14 mouse cellular contexts compared by ENCODE assay signal in genomic region chr2:167519606-167520252, GRCm38 (mm10). TPM values are rescaled to one million over a fixed set of nuclear protein-coding genes. Genes with fewer than 3 reads are reported as not detected.
DNase-seq lines count a peak whose midpoint lies in the region; ATAC-seq and TF ChIP-seq lines count a peak whose summit lies in the region.
"Had no signal": no experiment of that assay in that cellular context is flagged by ENCODE, and none has a peak within 500 bp of the region (broad histone marks: within the 10 kb centered on the region; RNA-seq: fewer than 3 reads in every experiment).

No protein-coding gene starts in this region.

- ATAC-seq in lung, embryonic 14.5 days (ENCODE audit: insufficient read depth) = no peak
- peak; percentile 63 for ATAC-seq in erythroid progenitor cell, adult 5-6 weeks (replicated peaks; ENCODE audit: low FRiP score, poor library complexity, severe bottlenecking)
- ATAC-seq: forebrain, embryonic 13.5 days had no signal

- intact Hi-C loops in gastrocnemius, adult 2 months (cut with DNase I) = no loop called here

- H3K9ac ChIP-seq in lung, embryonic 14.5 days = no peak overlapping the region
- no peak overlapping the region for H3K9ac ChIP-seq in CH12.LX (ENCODE audit: insufficient read depth, low read depth)
- H3K9ac ChIP-seq: forebrain, embryonic 13.5 days; hindbrain, embryonic 13.5 days; limb, embryonic 12.5 days had no signal

- H3K27me3 ChIP-seq in lung, embryonic 14.5 days (ENCODE audit: insufficient read depth, low read length) = no peaks in the 10 kb centered on the region
- no peaks in the 10 kb centered on the region for H3K27me3 ChIP-seq in CH12.LX (replicated peaks)
- H3K27me3 ChIP-seq: forebrain, embryonic 13.5 days; hindbrain, embryonic 13.5 days; limb, embryonic 12.5 days had no signal

- in situ Hi-C loops in CH12.LX (cut with MboI; ENCODE audit: low pct_ligation_motif_present, low pct_unique_long_range_greater_than_20kb, low sequenced_read_pairs) = no loop called here

- dilution Hi-C loops in CH12.LX (cut with MboI; ENCODE audit: extremely low pct_ligation_motif_present, extremely low pct_unique_long_range_greater_than_20kb, low sequenced_read_pairs) = no loop called here

- no peak overlapping the region for H3K27ac ChIP-seq in gastrocnemius, adult 2 months
- H3K27ac ChIP-seq in lung, embryonic 14.5 days (ENCODE audit: low read depth) = no peak overlapping the region
- no peak overlapping the region for H3K27ac ChIP-seq in CH12.LX (ENCODE audit: insufficient read depth, low read depth)
- H3K27ac ChIP-seq: forebrain, embryonic 13.5 days; hindbrain, embryonic 13.5 days; limb, embryonic 12.5 days had no signal

- H3K79me2 ChIP-seq in CH12.LX (replicated peaks; ENCODE audit: control insufficient read depth, extremely low read depth, insufficient read depth, poor library complexity, severe bottlenecking) = no peaks in the 10 kb centered on the region

- peak; percentile 20 for TF ChIP-seq RAD21 in CH12.LX (IDR thresholded peaks at IDR 0.05; ENCODE audit: low read depth, low read length)

- TF ChIP-seq POLR2A in lung, adult 2 months (IDR thresholded peaks at IDR 0.05; ENCODE audit: borderline replicate concordance, extremely low read depth, low read depth, low read length) = no peak
- no peak for TF ChIP-seq POLR2A in CH12.LX (IDR thresholded peaks at IDR 0.05; ENCODE audit: low read depth, low read length)

- H3K4me3 ChIP-seq in gastrocnemius, adult 2 months = no peak overlapping the region
- no peak overlapping the region for H3K4me3 ChIP-seq in lung, embryonic 14.5 days (ENCODE audit: low read depth, low read length)
- no peak overlapping the region for H3K4me3 ChIP-seq in lung, adult 2 months (replicated peaks; ENCODE audit: extremely low read depth, low read depth, low read length)
- H3K4me3 ChIP-seq in CH12.LX (replicated peaks in 1 of 3; ENCODE audit: low read depth in 2 of 3, low read length in 2 of 3, poor library complexity in 1 of 3) = no peak overlapping the region
- H3K4me3 ChIP-seq: forebrain, embryonic 13.5 days; hindbrain, embryonic 13.5 days; limb, embryonic 12.5 days had no signal

- no peak for TF ChIP-seq EP300 in CH12.LX (IDR thresholded peaks at IDR 0.05; ENCODE audit: low read length)

- peak; percentile 11 for DNase-seq in gastrocnemius, adult 2 months
- no peak for DNase-seq in gastrocnemius, postnatal 4 days (ENCODE audit: low spot score in 2 of 2)
- DNase-seq in lung, embryonic 14.5 days = no peak
- DNase-seq in lung, adult 2 months = no peak
- DNase-seq in CH12.LX (ENCODE audit: extremely low read depth) = no peak
- no peak for DNase-seq in adrenal gland, adult 8-10 months
- no peak for DNase-seq in kidney, postnatal 10 days
- DNase-seq: layer of hippocampus, adult 9-11 months; right cerebral cortex, postnatal 25 days had no signal

- H3K36me3 ChIP-seq in lung, embryonic 14.5 days (ENCODE audit: insufficient read depth) = peaks cover 36% of the 10 kb centered on the region
- H3K36me3 ChIP-seq in CH12.LX (replicated peaks in 1 of 2; ENCODE audit: control insufficient read depth in 1 of 2, insufficient read depth in 1 of 2, low read length in 1 of 2) = peaks cover 35 to 49% of the 10 kb centered on the region in 2 experiments

- WGBS in lung, embryonic 14.5 days = 79% methylated on average over 5 of the region's 5 CpGs
- 83% methylated on average over 5 of the region's 5 CpGs for WGBS in lung, adult 2 months

- TF ChIP-seq CTCF in gastrocnemius, adult 2 months (IDR thresholded peaks at IDR 0.05) = peak; percentile 15; the same call in 1 of the 2 replicates
- TF ChIP-seq CTCF in lung, embryonic 14.5 days (IDR thresholded peaks at IDR 0.05; ENCODE audit: low read depth) = peak; percentile 53
- no peak for TF ChIP-seq CTCF in lung, adult 2 months (IDR thresholded peaks at IDR 0.05; ENCODE audit: insufficient read depth, low read length)
- peak; percentile 25 to 63; a peak in 2 of 4 replicates for TF ChIP-seq CTCF in CH12.LX (conservative IDR thresholded peaks at IDR 0.05 in 1 of 2, IDR thresholded peaks at IDR 0.05 in 1 of 2; ENCODE audit: low read depth in 2 of 2, low read length in 2 of 2)

- no peak overlapping the region for H3K4me2 ChIP-seq in lung, embryonic 14.5 days
- no peak overlapping the region for H3K4me2 ChIP-seq in CH12.LX (ENCODE audit: insufficient read depth, low read depth, poor library complexity, severe bottlenecking)
- H3K4me2 ChIP-seq: forebrain, embryonic 13.5 days; hindbrain, embryonic 13.5 days; limb, embryonic 12.5 days had no signal

- no peaks in the 10 kb centered on the region for H3K9me3 ChIP-seq in lung, embryonic 14.5 days (ENCODE audit: low read depth, low read length)
- H3K9me3 ChIP-seq in CH12.LX (replicated peaks; ENCODE audit: low read length) = no peaks in the 10 kb centered on the region
- H3K9me3 ChIP-seq: forebrain, embryonic 13.5 days; hindbrain, embryonic 13.5 days; limb, embryonic 12.5 days had no signal

- no peaks in the 10 kb centered on the region for H3K4me1 ChIP-seq in lung, embryonic 14.5 days (ENCODE audit: insufficient read depth)
- H3K4me1 ChIP-seq in lung, adult 2 months (ENCODE audit: control insufficient read depth, insufficient read depth, low read length) = no peaks in the 10 kb centered on the region
- peaks cover 0 to 26% of the 10 kb centered on the region in 2 experiments; a peak in 2 of 4 replicates for H3K4me1 ChIP-seq in CH12.LX (ENCODE audit: control insufficient read depth in 1 of 2, insufficient read depth in 2 of 2)
- H3K4me1 ChIP-seq: forebrain, embryonic 13.5 days; hindbrain, embryonic 13.5 days; limb, embryonic 12.5 days had no signal

TF ChIP-seq in CH12.LX, 34 proteins besides CTCF, POLR2A, EP300 and RAD21:
- TF ChIP-seq SMC3 (IDR thresholded peaks at IDR 0.05; ENCODE audit: low read depth, low read length) = peak; percentile 50
- no peak for TF ChIP-seq TBP (conservative IDR thresholded peaks at IDR 0.05; ENCODE audit: low read depth, low read length)
- no peak for TF ChIP-seq USF2 (conservative IDR thresholded peaks at IDR 0.05; ENCODE audit: low read depth, low read length)

RNA-seq across cellular contexts. Expression of gene Snai1, which starts 18.3 kb away (rescaled TPM):
- total RNA-seq in gastrocnemius, adult 2 months (2021) = 1 to 10 TPM; 1.1 to 1.2 TPM
- total RNA-seq in gastrocnemius, postnatal 4 days (2021) = 1 to 10 TPM; 6.3 to 7.0 TPM
- 152 and 162 TPM in 2 replicates for polyA plus RNA-seq in lung, embryonic 14.5 days (2014; fragmentation: Nextera tagmentation; extraction: Ambion mirVana)
- 70.8 and 85.0 TPM in 2 replicates for polyA plus RNA-seq in lung, adult 2 months (2012; rRNA removed)
- 2.9 and 3.1 TPM in 2 replicates for total RNA-seq in CH12.LX (2012; rRNA removed)
- 1.5 and 1.6 TPM in 2 replicates for total RNA-seq in CH12.LX (2014; rRNA removed)
- 9.0 and 12.6 TPM in 2 replicates for polyA plus RNA-seq in CH12.LX (2012; ENCODE audit: insufficient read length, low read depth)
- not detected in 2 replicates for total RNA-seq in erythroid progenitor cell, adult 5-6 weeks (2015; ENCODE audit: low replicate concordance)
- not detected in 2 replicates for total RNA-seq in erythroid progenitor cell, adult 5-6 weeks (2017; ENCODE audit: low replicate concordance)
- 1 to 10 TPM; 6.5 to 9.1 (median 7.6) TPM for total RNA-seq in adrenal gland, adult 8-10 months (2022)
- total RNA-seq: granulocyte monocyte progenitor cell, adult 5-6 weeks had no signal

RNA-seq across cellular contexts. Expression of gene Spata2, which starts 27.0 kb away (rescaled TPM):
- total RNA-seq in gastrocnemius, adult 2 months (2021) = 10 to 100 TPM; 18.4 to 18.9 TPM
- total RNA-seq in gastrocnemius, postnatal 4 days (2021) = 10 to 100 TPM; 16.2 to 19.5 TPM
- 15.6 and 16.4 TPM in 2 replicates for polyA plus RNA-seq in lung, embryonic 14.5 days (2014; fragmentation: Nextera tagmentation; extraction: Ambion mirVana)
- 23.3 and 23.5 TPM in 2 replicates for polyA plus RNA-seq in lung, adult 2 months (2012; rRNA removed)
- total RNA-seq in CH12.LX (2012; rRNA removed) (8.6 and 10.5 TPM in 2 replicates), CH12.LX (2014; rRNA removed) (7.2 and 9.1 TPM in 2 replicates)
- 22.8 and 23.0 TPM in 2 replicates for polyA plus RNA-seq in CH12.LX (2012; ENCODE audit: insufficient read length, low read depth)
- 7.5 and 8.6 TPM in 2 replicates for total RNA-seq in erythroid progenitor cell, adult 5-6 weeks (2015; ENCODE audit: low replicate concordance)
- total RNA-seq in erythroid progenitor cell, adult 5-6 weeks (2017; ENCODE audit: low replicate concordance) = 5.4 and 7.4 TPM in 2 replicates
- 10 to 100 TPM; 34.8 to 49.8 (median 38.9) TPM for total RNA-seq in adrenal gland, adult 8-10 months (2022)

RNA-seq across cellular contexts. Expression of gene Rnf114, which starts 27.3 kb away (rescaled TPM):
- 10 to 100 TPM; 40.0 to 40.9 TPM for total RNA-seq in gastrocnemius, adult 2 months (2021)
- total RNA-seq in gastrocnemius, postnatal 4 days (2021) = 10 to 100 TPM; 22.6 to 23.3 TPM
- 94.7 and 98.7 TPM in 2 replicates for polyA plus RNA-seq in lung, embryonic 14.5 days (2014; fragmentation: Nextera tagmentation; extraction: Ambion mirVana)
- 87.2 and 122 TPM in 2 replicates for polyA plus RNA-seq in lung, adult 2 months (2012; rRNA removed)
- total RNA-seq in CH12.LX (2012; rRNA removed) (39.2 and 50.4 TPM in 2 replicates), CH12.LX (2014; rRNA removed) (45.3 and 45.6 TPM in 2 replicates)
- polyA plus RNA-seq in CH12.LX (2012; ENCODE audit: insufficient read length, low read depth) = 37.6 and 40.8 TPM in 2 replicates
- 24.1 and 33.5 TPM in 2 replicates for total RNA-seq in erythroid progenitor cell, adult 5-6 weeks (2015; ENCODE audit: low replicate concordance)
- total RNA-seq in erythroid progenitor cell, adult 5-6 weeks (2017; ENCODE audit: low replicate concordance) = 10.2 and 17.8 TPM in 2 replicates
- total RNA-seq in adrenal gland, adult 8-10 months (2022) = 100 to 1,000 TPM in 2 of 4 experiments, 10 to 100 TPM in 2; 74.5 to 110 (median 100) TPM
